Mouse (Mus musculus) gastrocnemius, postnatal 14 days (tissue): ENCODE data around the gene Olfr145. TPM values are rescaled to one million over a fixed set of nuclear protein-coding genes. Genes with fewer than 3 reads are reported as not detected.

Source experiments
- DNase-seq: peaks from one replicate; pipeline ENCODE4 v3.0.0; 2021; ENCODE audit warnings: mixed read lengths
- intact Hi-C: fragments of 180-260 bp; cut with DNase I; formaldehyde crosslinking; loops from one replicate; pipeline ENCODE4 v1.15.1; 2025; ENCODE audit warnings: low total_unique reads
- long read RNA-seq, 2 experiments: library from polyadenylated mRNA; stranded (forward); transcript quantifications; one replicate each; pipeline ENCODE4 v2.0.0; 2021
- total RNA-seq, 2 experiments: library from RNA; stranded (reverse); gene quantifications; 2 replicates each; pipeline ENCODE4 v1.2.3; 2021

Gene Olfr145
- total RNA-seq: not detected
- long read RNA-seq, experiment 1: 0 reads
- long read RNA-seq, experiment 2: 0 reads

- intact Hi-C loops: no loop called here
- DNase-seq: no peak
These were observed at the start of gene Olfr145 for GRCm38 (mm10) chr9:37896661-37897060. Olfr145 (plus strand) TSS chr9:37896724.

GRCm38 (mm10) chr9:37849267-37849666, 47.3 kb upstream of the Olfr145 start:
- no peak for DNase-seq
- intact Hi-C loops: no loop called here

GRCm38 (mm10) chr9:37853969-37854368, 42.6 kb upstream of the Olfr145 start, which contains the start of gene Olfr877:
Olfr877 (plus strand) TSS chr9:37854269.
- intact Hi-C loops: no loop called here
- DNase-seq: no peak

- intact Hi-C loops: no loop called here
- no peak for DNase-seq
These were observed 33.2 kb upstream of the Olfr145 start for GRCm38 (mm10) chr9:37863325-37863724.

- DNase-seq: no peak
- intact Hi-C loops: no loop called here
These were observed 26.3 kb upstream of the Olfr145 start for GRCm38 (mm10) chr9:37870246-37870645.

- intact Hi-C loops: no loop called here
- no peak for DNase-seq
These were observed 25.4 kb upstream of the Olfr145 start for GRCm38 (mm10) chr9:37871097-37871496.

- DNase-seq: no peak
- intact Hi-C loops: no loop called here
These were observed 25.0 kb upstream of the Olfr145 start for GRCm38 (mm10) chr9:37871536-37871935.

- intact Hi-C loops: no loop called here
- no peak for DNase-seq
These were observed 5.6 kb upstream of the Olfr145 start for GRCm38 (mm10) chr9:37890960-37891359.

- intact Hi-C loops: no loop called here
- DNase-seq: no peak
These were observed 9.0 kb downstream of the Olfr145 start for GRCm38 (mm10) chr9:37905555-37905954.

- intact Hi-C loops: no loop called here
- DNase-seq: no peak
These were observed 21.0 kb downstream of the Olfr145 start, which contains the start of gene Olfr878 for GRCm38 (mm10) chr9:37917540-37917939. Olfr878 (plus strand) TSS chr9:37917840.

GRCm38 (mm10) chr9:37918018-37918417, 21.5 kb downstream of the Olfr145 start:
- intact Hi-C loops: no loop called here
- no peak for DNase-seq

- no peak for DNase-seq
- intact Hi-C loops: no loop called here
These were observed 27.7 kb downstream of the Olfr145 start for GRCm38 (mm10) chr9:37924194-37924593.

- intact Hi-C loops: no loop called here
- no peak for DNase-seq
These were observed 28.9 kb downstream of the Olfr145 start for GRCm38 (mm10) chr9:37925445-37925844.

GRCm38 (mm10) chr9:37926019-37927013, 29.8 kb downstream of the Olfr145 start:
- intact Hi-C loops: no loop called here

GRCm38 (mm10) chr9:37932519-37932918, 36.0 kb downstream of the Olfr145 start:
- intact Hi-C loops: loop anchor here (10.0 kb wide), 1 partner anchor 248 kb away; no protein-coding TSS in a partner anchor
- DNase-seq: peak; percentile 27

More at GRCm38 (mm10) chr9:37926019-37927013, 29.8 kb downstream of the Olfr145 start:
- no peak for DNase-seq

- no peak for DNase-seq
- intact Hi-C loops: loop anchor here (10.0 kb wide), 1 partner anchor 249 kb away; no protein-coding TSS in a partner anchor
These were observed 37.6 kb downstream of the Olfr145 start for GRCm38 (mm10) chr9:37934146-37934545.

GRCm38 (mm10) chr9:37941167-37941566, 44.6 kb downstream of the Olfr145 start:
- no peak for DNase-seq
- intact Hi-C loops: no loop called here
